Mouse (Mus musculus): Measurements from ENCODE around the gene Fgd6.

The Fgd6 gene

DNA sequence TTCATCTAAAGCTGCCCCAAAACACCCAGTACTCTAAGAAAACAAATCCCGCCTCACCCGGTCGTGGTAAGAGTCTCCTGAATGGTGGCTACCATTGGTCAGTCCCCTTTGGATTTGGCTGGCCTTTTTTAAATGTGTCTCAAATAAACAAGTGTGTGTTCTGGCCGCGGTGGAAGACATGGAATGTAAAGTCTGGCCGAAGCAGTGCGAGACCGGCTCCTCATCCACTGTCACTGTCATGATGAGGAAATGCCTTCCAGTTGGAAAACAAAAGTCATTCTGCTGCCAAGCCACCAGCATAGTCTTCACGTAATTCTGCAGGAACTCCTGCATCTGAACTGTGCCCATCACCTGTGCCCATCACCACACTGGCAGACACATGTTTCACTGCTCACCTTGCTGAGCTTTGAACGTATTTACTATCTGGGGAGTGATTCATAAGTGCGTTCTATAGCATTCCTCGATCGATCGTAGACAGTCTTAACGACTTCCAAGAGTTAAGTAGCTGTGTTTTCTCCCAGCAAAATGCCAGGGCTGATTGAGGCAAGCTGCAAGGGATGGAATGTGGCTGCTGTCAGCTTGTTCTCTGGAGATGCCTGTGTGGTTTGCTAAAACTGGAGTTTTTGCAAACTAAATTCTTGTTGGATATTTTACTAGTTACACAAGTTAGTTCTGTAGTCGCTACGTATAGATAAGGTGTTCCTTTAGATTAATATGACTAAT lies 60.1 kb downstream of the Fgd6 start:
- no peak for DNase-seq (ENCODE audit: low spot score)

GRCm38 (mm10) chr10:94097081-94097845 lies 61.5 kb downstream of the Fgd6 start:
- no peak for DNase-seq (ENCODE audit: low spot score)

GRCm38 (mm10) chr10:94098100-94098499 lies 62.3 kb downstream of the Fgd6 start:
- no peak for DNase-seq (ENCODE audit: low spot score)

- no peak for DNase-seq (ENCODE audit: low spot score)
These were observed 69.7 kb downstream of the Fgd6 start for GRCm38 (mm10) chr10:94105498-94105897.

GRCm38 (mm10) chr10:94107168-94107567 lies 71.4 kb downstream of the Fgd6 start:
- DNase-seq (ENCODE audit: low spot score) = no peak

GRCm38 (mm10) chr10:94107607-94108006 lies 71.8 kb downstream of the Fgd6 start:
- no peak for DNase-seq (ENCODE audit: low spot score)

GRCm38 (mm10) chr10:94108791-94109190 lies 73.0 kb downstream of the Fgd6 start:
- DNase-seq (ENCODE audit: low spot score) = no peak

DNA sequence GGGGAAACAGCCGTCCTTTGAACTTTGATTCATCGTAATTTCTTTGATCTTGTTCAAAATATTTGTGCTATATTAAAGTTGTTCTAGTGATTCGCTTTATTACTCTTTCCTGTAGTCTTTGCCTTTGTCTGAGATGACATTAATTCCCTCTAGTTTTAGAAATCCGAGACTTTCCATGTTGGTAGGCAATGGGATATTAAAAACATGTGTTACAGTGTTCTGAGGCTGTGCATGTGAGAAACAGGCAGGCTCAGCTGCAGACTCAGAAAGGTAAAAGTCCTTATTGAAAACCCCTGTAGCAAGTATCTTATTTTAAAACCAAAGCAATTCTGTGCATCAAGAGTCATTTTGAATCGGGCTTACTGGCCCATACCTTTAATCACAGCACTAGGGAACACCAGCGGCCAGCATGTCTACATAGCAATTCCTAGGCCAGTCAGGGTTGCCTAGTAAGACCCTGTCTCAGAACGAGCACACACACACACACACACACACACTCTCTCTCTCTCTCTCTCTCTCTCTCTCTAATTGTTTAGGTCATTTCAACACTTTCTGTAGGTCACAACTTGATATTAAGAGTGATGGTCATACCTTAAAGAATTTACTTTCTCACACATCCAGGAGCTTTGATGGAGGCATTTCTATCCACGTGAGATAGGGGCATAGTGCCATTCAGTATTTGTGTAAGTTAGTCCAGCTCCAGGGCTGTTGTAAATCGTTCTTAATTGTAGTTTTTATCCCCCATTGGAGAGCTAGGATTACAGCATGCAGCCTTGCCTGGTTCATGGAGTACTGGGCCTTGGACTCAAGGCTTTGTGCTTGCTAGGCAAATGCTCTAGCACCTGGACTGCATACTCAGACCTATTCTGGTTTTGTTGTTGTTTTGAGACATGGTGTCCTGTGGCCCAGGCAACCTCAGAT lies 75.3 kb downstream of the Fgd6 start:
- DNase-seq (ENCODE audit: low spot score) = no peak

DNA sequence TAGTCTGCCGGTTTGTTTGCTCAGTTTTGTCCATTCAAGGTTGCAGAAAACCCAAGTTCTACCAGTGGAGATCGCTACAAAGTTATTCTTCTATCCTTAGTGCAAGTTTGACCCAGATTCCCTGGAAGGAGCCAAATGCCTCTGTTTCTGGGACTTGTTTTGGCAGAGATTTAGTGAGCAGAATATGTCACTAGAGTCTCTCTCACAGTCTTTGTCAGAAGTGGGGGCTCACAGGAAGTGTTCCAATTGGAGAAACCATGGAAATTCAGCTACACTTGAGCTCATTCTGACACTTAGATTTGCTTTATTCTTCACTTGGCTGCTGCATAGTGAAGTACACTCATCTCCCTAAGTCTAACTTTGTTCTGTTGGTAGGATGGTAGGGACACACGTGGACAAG lies 76.4 kb downstream of the Fgd6 start:
- no peak for DNase-seq (ENCODE audit: low spot score)

- DNase-seq (ENCODE audit: low spot score) = peak; percentile 68
These were observed 80.2 kb downstream of the Fgd6 start for GRCm38 (mm10) chr10:94115893-94116599.

DNA sequence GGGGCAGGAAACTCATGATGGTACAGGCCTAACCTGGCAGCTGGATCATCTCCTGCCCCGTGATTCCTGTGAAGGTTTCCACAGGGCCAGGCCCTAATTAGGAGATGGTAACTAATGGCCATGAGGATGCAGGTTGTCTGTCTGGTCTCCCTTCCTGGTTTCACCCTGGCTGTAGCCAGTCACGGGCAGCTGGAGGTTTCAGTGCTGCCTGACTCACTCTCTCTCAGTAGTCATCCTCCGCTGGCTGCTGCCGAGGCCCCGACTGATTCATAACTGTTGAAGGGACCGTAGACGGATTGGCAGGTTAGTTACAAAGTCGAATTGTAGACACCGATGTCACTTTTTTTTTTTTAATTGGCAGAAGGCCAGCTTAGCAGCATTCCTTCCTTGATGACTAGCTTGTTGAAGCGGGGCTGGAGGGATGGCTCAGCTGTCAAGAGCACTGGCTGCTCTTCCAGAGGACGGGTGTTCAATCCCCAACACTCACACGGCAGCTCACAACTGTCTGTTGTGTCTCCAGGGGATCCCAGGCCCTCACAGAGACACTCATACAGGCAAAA lies 81.1 kb downstream of the Fgd6 start:
- no peak for DNase-seq (ENCODE audit: low spot score)

- DNase-seq (ENCODE audit: low spot score) = no peak
These were observed 82.1 kb downstream of the Fgd6 start for GRCm38 (mm10) chr10:94117916-94118315.

GRCm38 (mm10) chr10:94118993-94119392 lies 83.2 kb downstream of the Fgd6 start:
- DNase-seq (ENCODE audit: low spot score) = no peak

DNA sequence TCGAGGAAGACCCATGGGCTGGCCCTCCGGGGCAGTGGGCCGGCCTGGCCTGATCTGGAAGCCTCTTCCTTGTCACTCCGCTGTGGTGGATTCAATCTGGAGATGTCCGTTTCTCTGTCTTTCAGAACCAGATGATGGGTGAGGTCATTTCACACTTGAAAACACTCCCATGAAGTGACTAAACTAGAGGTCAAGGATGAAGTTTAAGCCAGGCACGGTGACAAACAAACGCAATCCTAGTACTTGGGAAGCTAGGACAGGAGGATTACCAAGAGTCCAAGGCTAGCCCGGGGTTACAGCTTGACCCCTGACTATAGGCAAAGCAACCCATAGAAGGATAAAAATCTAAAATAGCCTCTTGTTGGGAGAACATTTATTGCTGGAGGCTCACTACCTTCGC lies 84.9 kb downstream of the Fgd6 start:
- no peak for DNase-seq (ENCODE audit: low spot score)

DNA sequence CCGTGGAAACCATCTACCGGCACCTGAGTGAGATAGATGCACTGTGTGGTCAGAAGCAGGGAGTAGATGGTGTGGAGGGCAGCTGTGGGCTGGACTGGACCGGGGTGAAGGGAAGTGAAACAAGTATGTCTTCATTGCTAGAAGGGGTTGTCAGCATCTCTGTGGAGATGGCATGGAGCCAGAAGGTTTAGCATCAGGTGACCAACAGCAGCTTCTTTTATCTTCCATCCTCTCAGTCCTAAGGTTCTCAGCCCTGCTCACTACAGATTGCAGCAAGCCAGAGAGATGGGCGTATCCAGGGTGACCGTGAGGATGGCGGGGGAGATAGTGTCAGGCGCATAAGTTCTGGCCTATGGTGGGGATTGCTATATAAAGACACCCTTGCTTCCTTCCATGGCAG lies 86.8 kb downstream of the Fgd6 start:
- DNase-seq (ENCODE audit: low spot score) = no peak

- DNase-seq (ENCODE audit: low spot score) = no peak
These were observed 87.8 kb downstream of the Fgd6 start for GRCm38 (mm10) chr10:94123581-94123980.

GRCm38 (mm10) chr10:94124376-94124775 lies 88.6 kb downstream of the Fgd6 start:
- no peak for DNase-seq (ENCODE audit: low spot score)

DNA sequence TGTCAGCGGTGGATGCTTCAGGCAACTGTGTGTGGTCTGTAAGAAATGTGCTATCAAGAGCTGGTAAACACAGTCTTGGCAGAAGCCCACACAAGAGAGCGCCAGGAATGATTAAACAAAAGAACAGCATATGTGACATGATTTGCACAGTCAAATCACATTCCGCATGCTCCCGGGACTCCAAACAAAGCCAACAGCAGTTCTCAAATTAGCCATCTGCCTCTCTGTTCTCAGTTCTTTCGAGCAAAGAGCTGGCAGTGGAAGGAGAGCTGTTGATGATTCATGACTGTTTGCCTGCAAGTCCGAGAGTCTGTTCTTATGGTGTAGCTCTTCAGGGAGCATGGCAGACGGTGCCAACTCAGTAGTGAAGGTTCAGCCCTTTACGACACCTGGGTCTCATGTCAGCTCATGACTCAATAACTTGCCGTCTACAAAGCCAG lies 93.9 kb downstream of the Fgd6 start:
- DNase-seq (ENCODE audit: low spot score) = no peak

DNA sequence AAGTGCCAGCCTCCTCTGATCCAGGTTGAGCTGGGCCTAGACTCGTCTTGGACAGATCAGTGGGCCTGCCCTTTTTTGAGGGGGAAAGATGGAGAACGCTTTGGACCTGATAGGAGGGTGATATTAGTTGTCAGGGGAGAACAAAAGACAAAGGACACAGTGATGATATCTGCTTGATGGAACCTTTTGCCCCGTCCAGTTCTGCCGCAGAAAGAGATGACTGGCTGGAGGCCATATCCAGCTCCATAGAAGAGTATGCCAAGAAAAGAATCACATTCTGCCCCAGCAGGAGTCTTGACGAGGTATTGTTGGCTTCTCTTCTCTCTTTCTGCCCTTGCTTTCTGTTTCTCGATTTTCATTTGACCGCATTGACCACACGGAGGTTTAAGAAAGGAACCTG lies 97.3 kb downstream of the Fgd6 start:
- no peak for DNase-seq (ENCODE audit: low spot score)

- no peak for DNase-seq (ENCODE audit: low spot score)
These were observed 97.9 kb downstream of the Fgd6 start for GRCm38 (mm10) chr10:94133674-94134073.

Data from T-cell, adult 2 months (primary cell).